Mouse (Mus musculus): Measurements from ENCODE around the gene Lrp6.

The Lrp6 gene

GRCm38 (mm10) chr6:134526821-134527595 is 39.8 kb downstream of the Lrp6 start:
- TF ChIP-seq GATA4 (IDR thresholded peaks at IDR 0.05; ENCODE audit: insufficient replicate concordance, low read length) = no peak

GRCm38 (mm10) chr6:134526275-134526674 is 40.5 kb downstream of the Lrp6 start:
- no peak for TF ChIP-seq GATA4 (IDR thresholded peaks at IDR 0.05; ENCODE audit: insufficient replicate concordance, low read length)

GRCm38 (mm10) chr6:134521411-134521810 is 45.4 kb downstream of the Lrp6 start:
- TF ChIP-seq GATA4 (IDR thresholded peaks at IDR 0.05; ENCODE audit: insufficient replicate concordance, low read length) = no peak

GRCm38 (mm10) chr6:134520821-134521220 is 45.9 kb downstream of the Lrp6 start:
- no peak for TF ChIP-seq GATA4 (IDR thresholded peaks at IDR 0.05; ENCODE audit: insufficient replicate concordance, low read length)

- no peak for TF ChIP-seq GATA4 (IDR thresholded peaks at IDR 0.05; ENCODE audit: insufficient replicate concordance, low read length)
Observed at GRCm38 (mm10) chr6:134518450-134518849, 48.3 kb downstream of the Lrp6 start.

GRCm38 (mm10) chr6:134517141-134517540 is 49.6 kb downstream of the Lrp6 start:
- no peak for TF ChIP-seq GATA4 (IDR thresholded peaks at IDR 0.05; ENCODE audit: insufficient replicate concordance, low read length)

GRCm38 (mm10) chr6:134515416-134515815 is 51.3 kb downstream of the Lrp6 start:
- no peak for TF ChIP-seq GATA4 (IDR thresholded peaks at IDR 0.05; ENCODE audit: insufficient replicate concordance, low read length)

- TF ChIP-seq GATA4 (IDR thresholded peaks at IDR 0.05; ENCODE audit: insufficient replicate concordance, low read length) = no peak
Observed at GRCm38 (mm10) chr6:134513896-134514510, 52.8 kb downstream of the Lrp6 start.

- no peak for TF ChIP-seq GATA4 (IDR thresholded peaks at IDR 0.05; ENCODE audit: insufficient replicate concordance, low read length)
Observed at GRCm38 (mm10) chr6:134513011-134513410, 53.8 kb downstream of the Lrp6 start.

GRCm38 (mm10) chr6:134512478-134512877 is 54.3 kb downstream of the Lrp6 start:
- no peak for TF ChIP-seq GATA4 (IDR thresholded peaks at IDR 0.05; ENCODE audit: insufficient replicate concordance, low read length)

GRCm38 (mm10) chr6:134511118-134511517 is 55.6 kb downstream of the Lrp6 start:
- no peak for TF ChIP-seq GATA4 (IDR thresholded peaks at IDR 0.05; ENCODE audit: insufficient replicate concordance, low read length)

- no peak for TF ChIP-seq GATA4 (IDR thresholded peaks at IDR 0.05; ENCODE audit: insufficient replicate concordance, low read length)
Observed at GRCm38 (mm10) chr6:134510280-134510679, 56.5 kb downstream of the Lrp6 start.

GRCm38 (mm10) chr6:134509731-134510226 is 57.0 kb downstream of the Lrp6 start:
- no peak for TF ChIP-seq GATA4 (IDR thresholded peaks at IDR 0.05; ENCODE audit: insufficient replicate concordance, low read length)

- TF ChIP-seq GATA4 (IDR thresholded peaks at IDR 0.05; ENCODE audit: insufficient replicate concordance, low read length) = no peak
Observed at GRCm38 (mm10) chr6:134504866-134505265, 61.9 kb downstream of the Lrp6 start.

GRCm38 (mm10) chr6:134502335-134502734 is 64.4 kb downstream of the Lrp6 start:
- TF ChIP-seq GATA4 (IDR thresholded peaks at IDR 0.05; ENCODE audit: insufficient replicate concordance, low read length) = no peak

GRCm38 (mm10) chr6:134500381-134501162 is 66.2 kb downstream of the Lrp6 start:
- no peak for TF ChIP-seq GATA4 (IDR thresholded peaks at IDR 0.05; ENCODE audit: insufficient replicate concordance, low read length)
